Mouse (Mus musculus): Measurements from ENCODE around the gene Cnot1. TPM values are rescaled to one million over a fixed set of nuclear protein-coding genes. Genes with fewer than 3 reads are reported as not detected.

The Cnot1 gene
- polyA plus RNA-seq, 1 experiment from 2014 or later = 45.2 TPM

- DNase-seq (ENCODE audit: low spot score) = no peak
Measured at GRCm38 (mm10) chr8:95694631-95695030, 112.6 kb downstream of the Cnot1 start.

GRCm38 (mm10) chr8:95690929-95691541, 116.2 kb downstream of the Cnot1 start:
- no peak for DNase-seq (ENCODE audit: low spot score)

GRCm38 (mm10) chr8:95688073-95688672, 119.1 kb downstream of the Cnot1 start:
- DNase-seq (ENCODE audit: low spot score) = no peak

GRCm38 (mm10) chr8:95678024-95678611, 129.1 kb downstream of the Cnot1 start:
- peak; percentile 28 for DNase-seq (ENCODE audit: low spot score)

- no peak for DNase-seq (ENCODE audit: low spot score)
Measured at GRCm38 (mm10) chr8:95677591-95678023, 129.7 kb downstream of the Cnot1 start.

- no peak for DNase-seq (ENCODE audit: low spot score)
Measured at GRCm38 (mm10) chr8:95676631-95677030, 130.6 kb downstream of the Cnot1 start, which contains the start of gene Ndrg4. TSS of gene Ndrg4 (plus strand) at chr8:95676980.

GRCm38 (mm10) chr8:95672811-95673210, 134.5 kb downstream of the Cnot1 start:
- no peak for DNase-seq (ENCODE audit: low spot score)

GRCm38 (mm10) chr8:95671861-95672260, 135.4 kb downstream of the Cnot1 start:
- no peak for DNase-seq (ENCODE audit: low spot score)

- DNase-seq (ENCODE audit: low spot score) = no peak
Measured at GRCm38 (mm10) chr8:95669967-95670366, 137.3 kb downstream of the Cnot1 start.

Small RNA genes lying within 50 kb of the gene (microRNA-seq; reads per million reads assigned to microRNA genes)
- not detected for gene Mir7073 (ENCODE audit: borderline number of aligned reads)

Other genes starting within 250 kb of the Cnot1 start
- not detected in 2 replicates for gene Prss54, start 231.1 kb downstream of the Cnot1 start, polyA plus RNA-seq (2015; fragmentation: Nextera tagmentation; extraction: Ambion mirVana)
- 19.5 and 21.7 TPM in 2 replicates for gene Gins3, start 174.0 kb downstream of the Cnot1 start, polyA plus RNA-seq (2015; fragmentation: Nextera tagmentation; extraction: Ambion mirVana)
- gene Ndrg4, start 130.5 kb downstream of the Cnot1 start, polyA plus RNA-seq (2015; fragmentation: Nextera tagmentation; extraction: Ambion mirVana) = 3.2 and 4.1 TPM in 2 replicates
- 19.7 and 20.4 TPM in 2 replicates for gene Setd6, start 91.6 kb downstream of the Cnot1 start, polyA plus RNA-seq (2015; fragmentation: Nextera tagmentation; extraction: Ambion mirVana)
- 437 and 462 TPM in 2 replicates for gene Sap18b, start 17.9 kb upstream of the Cnot1 start, polyA plus RNA-seq (2015; fragmentation: Nextera tagmentation; extraction: Ambion mirVana)
- 6.4 and 6.9 TPM in 2 replicates for gene Slc38a7, start 46.1 kb upstream of the Cnot1 start, polyA plus RNA-seq (2015; fragmentation: Nextera tagmentation; extraction: Ambion mirVana)
- gene Got2, start 81.1 kb upstream of the Cnot1 start, polyA plus RNA-seq (2015; fragmentation: Nextera tagmentation; extraction: Ambion mirVana) = 121 and 125 TPM in 2 replicates

Measured in thymus, postnatal 0 days (tissue).